Mouse (Mus musculus): ENCODE measurements around the gene Hoxd10.

The Hoxd10 gene

GRCm38 (mm10) chr2:74681594-74682531, 9.9 kb upstream of the Hoxd10 start:
- no peak for DNase-seq (ENCODE audit: low spot score)

GRCm38 (mm10) chr2:74682796-74683195, 8.9 kb upstream of the Hoxd10 start:
- DNase-seq (ENCODE audit: low spot score) = no peak

GRCm38 (mm10) chr2:74683471-74683951, 8.2 kb upstream of the Hoxd10 start:
- DNase-seq (ENCODE audit: low spot score) = no peak

GRCm38 (mm10) chr2:74684106-74684505, 7.6 kb upstream of the Hoxd10 start:
- no peak for DNase-seq (ENCODE audit: low spot score)

GRCm38 (mm10) chr2:74685059-74685603, 6.6 kb upstream of the Hoxd10 start:
- no peak for DNase-seq (ENCODE audit: low spot score)

GRCm38 (mm10) chr2:74686301-74686987, 5.3 kb upstream of the Hoxd10 start:
- DNase-seq (ENCODE audit: low spot score) = no peak

- no peak for DNase-seq (ENCODE audit: low spot score)
These were observed 4.6 kb upstream of the Hoxd10 start for GRCm38 (mm10) chr2:74686988-74687697.

- DNase-seq (ENCODE audit: low spot score) = no peak
These were observed 3.8 kb upstream of the Hoxd10 start for GRCm38 (mm10) chr2:74687698-74688555.

- no peak for DNase-seq (ENCODE audit: low spot score)
These were observed 2.7 kb upstream of the Hoxd10 start for GRCm38 (mm10) chr2:74688795-74689573.

- no peak for DNase-seq (ENCODE audit: low spot score)
These were observed 2.0 kb upstream of the Hoxd10 start for GRCm38 (mm10) chr2:74689574-74690337.

GRCm38 (mm10) chr2:74690338-74690716, 1.4 kb upstream of the Hoxd10 start:
- DNase-seq (ENCODE audit: low spot score) = no peak

GRCm38 (mm10) chr2:74691995-74692807, 477 bp downstream of the Hoxd10 start:
- DNase-seq (ENCODE audit: low spot score) = no peak

- no peak for DNase-seq (ENCODE audit: low spot score)
These were observed 1.2 kb downstream of the Hoxd10 start for GRCm38 (mm10) chr2:74692808-74693431.

- DNase-seq (ENCODE audit: low spot score) = no peak
These were observed 1.7 kb downstream of the Hoxd10 start for GRCm38 (mm10) chr2:74693432-74693827.

- DNase-seq (ENCODE audit: low spot score) = no peak
These were observed 2.3 kb downstream of the Hoxd10 start for GRCm38 (mm10) chr2:74694066-74694465.

GRCm38 (mm10) chr2:74695383-74695782, 3.7 kb downstream of the Hoxd10 start:
- no peak for DNase-seq (ENCODE audit: low spot score)

- no peak for DNase-seq (ENCODE audit: low spot score)
These were observed 4.2 kb downstream of the Hoxd10 start for GRCm38 (mm10) chr2:74695813-74696430.

Data from layer of hippocampus, adult 9-10 months (tissue).